Mouse (Mus musculus): Measurements from ENCODE around the gene Tmcc2.

DNA sequence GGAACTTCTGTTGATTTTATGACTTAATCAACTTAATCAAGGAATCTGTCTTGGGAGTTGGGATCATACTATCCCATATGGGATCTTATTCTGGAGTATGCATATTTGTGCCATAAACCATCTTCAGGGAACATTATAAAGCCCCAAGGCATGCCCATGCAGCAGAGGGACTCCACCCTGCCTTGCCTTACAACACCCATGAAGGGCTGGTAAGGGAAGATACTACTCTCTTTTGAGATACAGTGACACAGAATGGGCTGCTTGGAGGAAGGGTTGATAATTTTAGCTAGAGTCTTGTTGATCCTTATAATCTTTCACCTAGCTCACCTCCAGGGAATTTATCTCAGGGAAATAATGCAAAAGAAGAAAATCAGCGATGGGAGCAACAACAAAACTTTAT, 9.5 kb upstream of the Tmcc2 start:
- TF ChIP-seq CTCF (IDR thresholded peaks at IDR 0.05) (no peak), EP300 (IDR thresholded peaks at IDR 0.05) (no peak)

Data from lung, postnatal 0 days (tissue).